ENCODE assay signal across 1 mouse cellular context in the genomic region with DNA sequence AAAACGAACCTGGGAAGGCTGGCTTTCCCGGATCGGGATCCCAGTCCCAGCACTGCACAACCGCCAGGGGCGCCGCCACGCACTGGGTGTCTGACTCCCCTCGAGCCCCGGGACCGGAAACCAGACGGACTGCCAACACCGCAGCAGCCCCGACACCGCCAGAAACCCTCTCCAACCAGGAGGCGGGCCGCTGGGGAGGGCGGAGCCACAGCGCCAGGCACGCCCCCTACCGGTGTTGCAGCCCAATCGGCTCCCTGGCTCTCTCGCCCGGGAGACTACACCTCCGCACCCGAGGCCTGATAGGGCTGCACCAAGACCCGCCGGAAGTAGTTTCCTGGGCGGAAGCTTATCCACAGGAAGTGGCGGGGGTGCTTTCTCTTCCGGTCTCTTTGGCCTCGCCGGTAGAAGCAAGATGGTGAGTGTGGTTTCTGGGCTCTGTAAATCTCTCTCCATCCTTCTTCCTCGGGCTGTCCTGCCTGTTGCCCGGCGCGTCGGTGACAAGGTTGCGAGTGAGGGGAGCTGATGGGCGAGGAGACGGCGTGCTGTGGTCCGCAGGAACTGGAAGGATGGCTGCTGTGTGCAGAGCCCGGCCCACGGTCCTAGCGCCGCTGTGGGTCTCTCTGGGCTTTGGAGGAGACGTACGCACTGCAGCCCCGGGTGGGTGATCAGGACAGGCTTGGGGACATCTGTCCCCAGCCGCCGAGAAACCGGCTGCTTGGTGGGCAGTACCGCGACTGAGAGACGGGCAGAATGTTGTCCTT.
TF ChIP-seq lines count a peak whose summit lies in the region.

A gene (plus strand): TSS at position 376 of the 761 bp plus-strand sequence.

TF ChIP-seq in myocyte, 11 proteins besides CTCF, POLR2A, EP300 and RAD21 (continued from another document):
- TF ChIP-seq CEBPB (IDR thresholded peaks at IDR 0.05; ENCODE audit: insufficient read depth, poor library complexity, severe bottlenecking): no peak
- TF ChIP-seq E2F4 (IDR thresholded peaks at IDR 0.05; ENCODE audit: insufficient read depth): no peak
- no peak for TF ChIP-seq TCF3 (IDR thresholded peaks at IDR 0.05; ENCODE audit: insufficient read length, low read depth)
- TF ChIP-seq USF1 (IDR thresholded peaks at IDR 0.05; ENCODE audit: low read depth): peak; percentile 0
